Mouse (Mus musculus): ENCODE results near the gene Xpo6.

DNA sequence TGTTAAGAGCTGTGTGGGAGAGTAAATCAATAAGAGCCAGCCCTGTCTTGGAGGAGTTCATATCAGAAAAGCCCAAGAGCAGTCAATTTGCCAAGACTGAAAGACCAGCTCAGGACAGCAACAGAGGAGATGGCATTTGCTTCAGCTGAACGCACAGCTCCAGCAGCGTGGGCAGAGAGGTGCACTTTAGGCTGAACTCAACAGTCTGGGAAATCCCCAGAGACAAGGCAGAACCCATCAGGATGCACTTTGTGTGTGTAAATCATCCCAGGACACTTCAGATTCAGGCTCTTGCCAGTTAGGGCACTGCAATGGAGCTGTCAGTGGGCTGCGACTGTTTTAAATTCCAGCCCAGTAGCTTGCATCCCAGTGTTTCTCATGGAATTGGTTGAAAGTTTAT is 22.5 kb upstream of the Xpo6 start:
- TF ChIP-seq CTCF (IDR thresholded peaks at IDR 0.05; ENCODE audit: low read depth) (no peak), EP300 (IDR thresholded peaks at IDR 0.05; ENCODE audit: low read depth) (no peak)
